In the genomic region with DNA sequence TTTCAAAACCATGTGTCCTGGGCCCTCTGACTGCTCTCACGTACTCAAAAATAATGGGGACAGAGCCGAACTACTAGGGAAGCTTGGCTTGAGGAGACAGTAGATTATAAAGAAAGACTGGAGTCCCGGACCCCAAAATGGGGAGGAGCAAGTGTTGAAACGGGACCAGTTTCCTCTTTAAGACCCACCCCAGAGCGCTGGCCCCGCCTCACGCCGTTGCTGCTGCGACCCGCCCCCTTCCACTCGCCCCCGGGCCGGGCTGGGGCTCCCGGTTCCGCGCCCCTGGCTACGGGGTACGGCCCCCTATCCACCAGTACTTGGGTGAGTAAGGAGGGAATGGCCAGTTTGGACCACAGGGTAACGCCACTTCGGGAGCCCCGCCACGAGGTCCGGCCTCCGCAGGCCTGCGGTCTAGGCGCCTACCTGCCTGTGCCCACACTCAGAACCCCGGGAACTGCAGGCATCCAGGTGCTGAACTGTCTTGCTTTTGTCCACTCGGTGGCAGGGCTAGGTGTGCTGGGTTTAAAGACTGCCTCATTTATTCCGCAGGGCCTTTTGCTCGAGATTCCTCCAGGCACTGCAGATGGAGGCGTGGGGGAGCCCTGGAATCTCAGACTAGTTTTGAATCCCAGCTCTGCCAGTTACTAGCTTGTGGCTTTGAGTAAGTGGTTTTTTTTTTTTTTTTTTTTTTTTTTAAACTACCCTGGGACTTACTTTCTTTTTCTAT, we compare ENCODE assay signal across 8 mouse cellular contexts. TPM values are rescaled to one million over a fixed set of nuclear protein-coding genes. Genes with fewer than 3 reads are reported as not detected.
DNase-seq lines count a peak whose midpoint lies in the region; ATAC-seq lines count a peak whose summit lies in the region.

No protein-coding gene starts in this region.

- peak; percentile 76 for ATAC-seq in frontal cortex, adult (ENCODE audit: low TSS enrichment)

- peak overlapping the region; percentile 87 for H3K27ac ChIP-seq in hindbrain, embryonic 10.5 days

- H3K27me3 ChIP-seq in hindbrain, embryonic 10.5 days (ENCODE audit: insufficient read depth, poor library complexity, severe bottlenecking), result no peaks in the 10 kb centered on the region

- H3K9me3 ChIP-seq in hindbrain, embryonic 10.5 days, result no peaks in the 10 kb centered on the region

- H3K36me3 ChIP-seq in hindbrain, embryonic 10.5 days, result peaks cover 20% of the 10 kb centered on the region

- DNase-seq in NIH3T3 (ENCODE audit: low read depth), result peak; percentile 68
- peak; percentile 63 for DNase-seq in cerebellum, adult 9-10 months
- DNase-seq in hindbrain, embryonic 10.5 days (ENCODE audit: low spot score), result peak; percentile 71
- peak; percentile 51 to 67 for DNase-seq in layer of hippocampus, postnatal 14 days (ENCODE audit: low spot score in 2 of 2)
- peak; percentile 82 to 83 for DNase-seq in lung, postnatal 4 days
- DNase-seq in right cerebral cortex, adult 18-20 months, result peak; percentile 64
- DNase-seq in urinary bladder, postnatal 25 days (ENCODE audit: low spot score), result peak; percentile 74

- H3K4me1 ChIP-seq in hindbrain, embryonic 10.5 days (replicated peaks), result peaks cover 14% of the 10 kb centered on the region

- peak overlapping the region; percentile 74 for H3K4me3 ChIP-seq in hindbrain, embryonic 10.5 days

- 1% methylated on average over 31 of the region's 31 CpGs for WGBS in hindbrain, embryonic 10.5 days

RNA-seq across cellular contexts. Expression of a gene that starts 13.0 kb away (rescaled TPM):
- polyA plus RNA-seq in hindbrain, embryonic 10.5 days (2016; fragmentation: Nextera tagmentation; extraction: Ambion mirVana), result 44.2 and 51.6 TPM in 2 replicates
- 10 to 100 TPM; 24.9 to 28.8 TPM for total RNA-seq in layer of hippocampus, postnatal 14 days (2021)

RNA-seq across cellular contexts. Expression of a gene that starts 13.0 kb away (rescaled TPM):
- 36.9 and 42.6 TPM in 2 replicates for polyA plus RNA-seq in hindbrain, embryonic 10.5 days (2016; fragmentation: Nextera tagmentation; extraction: Ambion mirVana)
- 10 to 100 TPM; 34.8 to 35.9 TPM for total RNA-seq in layer of hippocampus, postnatal 14 days (2021)

RNA-seq across cellular contexts. Expression of a gene that starts 32.9 kb away (rescaled TPM):
- polyA plus RNA-seq in hindbrain, embryonic 10.5 days (2016; fragmentation: Nextera tagmentation; extraction: Ambion mirVana), result 34.3 and 41.3 TPM in 2 replicates
- 10 to 100 TPM; 23.4 to 25.8 TPM for total RNA-seq in layer of hippocampus, postnatal 14 days (2021)

RNA-seq across cellular contexts. Expression of a gene that starts 44.6 kb away (rescaled TPM):
- polyA plus RNA-seq in hindbrain, embryonic 10.5 days (2016; fragmentation: Nextera tagmentation; extraction: Ambion mirVana), result 8.9 and 13.5 TPM in 2 replicates
- total RNA-seq in layer of hippocampus, postnatal 14 days (2021), result 10 to 100 TPM; 65.6 to 66.1 TPM

Comparison
In these comparisons a context has a peak if more than half of its experiments do, and no peak if none do; other contexts are left out.
1. Peak in every context shown above with its lines: DNase-seq, ATAC-seq, H3K4me3 ChIP-seq and H3K27ac ChIP-seq.